ENCODE assay signal across 9 mouse cellular contexts in the genomic region with DNA sequence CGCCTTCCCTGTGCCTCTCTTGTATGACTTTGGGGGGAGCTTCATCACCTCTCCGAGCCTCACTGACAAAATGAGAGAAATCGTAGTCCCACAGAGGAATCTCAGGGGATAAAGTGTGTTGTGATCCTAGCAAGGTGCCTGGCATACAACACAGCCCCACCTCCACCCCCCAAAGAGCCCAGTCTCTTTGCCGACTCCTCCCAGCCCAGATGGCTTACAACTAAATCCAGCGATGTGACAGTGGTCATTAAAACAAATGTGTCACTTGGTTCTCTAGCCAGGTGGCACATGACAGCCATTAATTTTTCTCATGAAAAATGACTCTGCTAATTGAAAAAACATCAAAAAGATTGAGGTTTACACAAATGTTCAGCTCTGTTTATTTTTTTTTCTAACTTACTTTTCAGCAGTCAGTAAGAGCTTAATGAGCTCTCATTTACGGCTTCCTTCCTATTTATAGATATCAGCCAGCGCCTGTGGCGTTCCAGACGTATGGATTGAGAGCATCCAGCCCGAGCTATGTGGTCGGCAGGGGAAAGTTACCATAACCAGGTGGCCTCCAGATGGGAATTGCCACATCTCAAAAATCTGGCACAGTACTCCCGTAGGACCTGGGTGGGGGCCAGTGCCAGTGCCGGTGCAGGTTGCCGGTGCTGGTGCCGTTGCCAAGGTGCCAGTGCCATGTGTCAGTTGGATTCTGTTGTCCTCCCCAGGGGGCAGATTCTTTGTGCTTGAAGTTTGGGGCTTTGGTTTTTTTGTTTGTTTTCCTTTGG.
A peak's percentile ranks its signal among the peaks of the same experiment; 100 is the strongest.
DNase-seq lines count a peak whose midpoint lies in the region; ATAC-seq lines count a peak whose summit lies in the region.
"Had no signal": no experiment of that assay in that cellular context is flagged by ENCODE, and none has a peak within 500 bp of the region (broad histone marks: within the 10 kb centered on the region; RNA-seq: fewer than 3 reads in every experiment).

No protein-coding gene starts in this region.

- H3K9ac ChIP-seq in heart, embryonic 13.5 days, result no peak overlapping the region

- H3K27ac ChIP-seq in heart, embryonic 13.5 days (replicated peaks), result no peak overlapping the region

- no peak for ATAC-seq in heart, embryonic 13.5 days (ENCODE audit: extremely low read depth, insufficient number of reproducible peaks, low FRiP score, low TSS enrichment)

- 0 out of 2 replicates have a peak, but pooled peaks cover 7% of the 10 kb centered on the region for H3K4me1 ChIP-seq in heart, embryonic 13.5 days

- no peaks in the 10 kb centered on the region for H3K9me3 ChIP-seq in heart, embryonic 13.5 days

- WGBS in heart, embryonic 13.5 days, result 29% methylated on average over 15 of the region's 15 CpGs

- no peaks in the 10 kb centered on the region for H3K36me3 ChIP-seq in heart, embryonic 13.5 days

- no peak overlapping the region for H3K4me3 ChIP-seq in heart, embryonic 13.5 days

- peak overlapping the region; percentile 18 for H3K4me2 ChIP-seq in heart, embryonic 13.5 days

- no peaks in the 10 kb centered on the region; the same call in 1 of the 2 replicates for H3K27me3 ChIP-seq in heart, embryonic 13.5 days (replicated peaks)

- DNase-seq in heart, adult 8-10 months (ENCODE audit: low spot score), result no peak
- peak; percentile 83 for DNase-seq in brain, adult 2 months (ENCODE audit: low read depth, low spot score)
- DNase-seq in cerebellum, adult 9-10 months, result peak; percentile 94
- peak; percentile 84 for DNase-seq in forelimb bud, embryonic 11.5 days (ENCODE audit: low read depth, low spot score)
- DNase-seq in spleen, postnatal 14 days (ENCODE audit: low spot score in 2 of 2), result no peak
- no peak for DNase-seq in spleen, adult 12 weeks (ENCODE audit: low spot score)
- no peak for DNase-seq in gastrocnemius, postnatal 25 days
- DNase-seq: lung, adult 2 months had no signal

Comparison
In these comparisons a context has a peak if more than half of its experiments do, and no peak if none do; other contexts are left out.
1. DNase-seq: peak in brain, adult 2 months (single experiment), cerebellum, adult 9-10 months (single experiment) and forelimb bud, embryonic 11.5 days (single experiment); none in heart, adult 8-10 months (single experiment), spleen, postnatal 14 days (0 of 2), spleen, adult 12 weeks (single experiment) and gastrocnemius, postnatal 25 days (single experiment).